Mouse (Mus musculus) kidney, postnatal 36 days (tissue): ENCODE results near the gene St6galnac4.

Experiments
- DNase-seq, 2 experiments: peaks; one replicate each; pipeline ENCODE4 v3.0.0; 2021 to 2022; ENCODE audit warnings: mixed read lengths in 2 of 2

St6galnac4 gene

DNA sequence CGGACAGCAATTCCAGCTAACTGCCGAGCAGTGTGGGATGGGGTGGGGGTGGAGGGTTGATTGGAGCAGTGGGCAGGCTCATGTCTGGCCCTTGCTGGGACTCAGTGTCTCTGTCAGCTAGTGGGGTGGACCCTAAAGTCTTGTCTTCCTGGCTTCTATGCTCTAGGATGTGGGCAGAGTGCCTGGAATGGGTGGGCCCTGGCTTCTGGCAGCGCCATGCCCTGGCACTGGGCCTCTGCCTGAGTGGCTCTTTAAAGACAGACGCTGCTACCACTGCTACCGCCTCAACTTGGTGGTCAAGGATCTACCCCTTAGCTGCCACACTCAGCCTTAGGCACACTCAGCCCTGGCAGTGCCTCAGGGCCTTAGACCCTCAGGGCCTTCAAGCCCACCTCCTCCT is 41.8 kb downstream of the St6galnac4 start:
- peak; percentile 65 to 72 for DNase-seq

DNA sequence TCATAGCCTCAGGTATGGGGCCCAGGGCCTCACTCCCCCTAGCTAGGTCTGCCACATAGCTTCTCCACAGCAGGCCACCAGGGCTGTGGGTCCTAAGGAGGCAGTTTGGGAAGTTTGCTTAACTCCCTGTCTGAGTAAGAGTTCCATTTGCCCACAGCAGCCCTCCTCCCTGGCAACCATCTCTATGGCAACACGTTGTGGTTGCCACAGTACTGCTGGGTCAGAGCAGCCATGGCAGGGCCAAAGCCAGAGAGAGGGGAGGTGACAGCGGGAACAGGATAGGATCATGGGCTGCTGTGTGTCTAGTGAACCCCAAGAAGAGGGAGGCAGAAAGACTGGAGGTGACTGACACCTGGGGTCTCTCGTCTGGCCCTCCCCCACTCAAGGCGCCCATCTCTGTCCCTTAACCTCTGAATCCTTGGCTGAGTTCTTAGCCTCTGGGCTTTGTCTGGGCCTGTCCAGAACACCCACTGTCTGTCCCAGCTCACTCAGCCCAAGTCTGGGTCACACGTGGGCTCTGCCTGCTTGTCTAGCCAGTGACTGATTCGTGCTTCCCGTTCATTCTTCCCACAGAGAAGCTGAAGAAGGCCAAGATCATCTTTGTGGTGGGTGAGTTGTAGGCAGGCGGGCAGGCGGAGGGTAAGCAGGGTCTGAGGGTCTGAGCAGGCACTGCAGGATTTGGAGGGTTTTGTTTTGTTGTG is 42.5 kb downstream of the St6galnac4 start:
- peak; percentile 62 to 68 for DNase-seq

DNA sequence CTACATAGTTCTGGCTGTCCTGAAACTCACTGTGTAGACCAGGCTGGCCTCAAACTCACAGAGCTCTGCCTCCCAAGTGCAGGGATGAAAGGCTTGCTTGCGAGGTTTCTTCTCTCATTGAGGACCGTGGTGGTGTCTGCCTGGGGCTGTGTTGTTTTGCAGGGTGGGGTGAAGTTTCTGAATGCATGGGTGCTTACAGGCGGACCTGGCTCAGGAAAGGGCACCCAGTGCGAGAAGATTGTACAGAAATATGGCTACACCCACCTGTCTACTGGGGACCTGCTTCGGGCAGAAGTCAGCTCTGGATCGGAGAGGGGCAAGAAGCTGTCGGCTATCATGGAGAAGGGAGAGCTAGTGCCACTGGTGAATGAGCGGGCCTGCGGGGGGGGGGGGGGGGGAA is 43.1 kb downstream of the St6galnac4 start:
- no peak for DNase-seq

DNA sequence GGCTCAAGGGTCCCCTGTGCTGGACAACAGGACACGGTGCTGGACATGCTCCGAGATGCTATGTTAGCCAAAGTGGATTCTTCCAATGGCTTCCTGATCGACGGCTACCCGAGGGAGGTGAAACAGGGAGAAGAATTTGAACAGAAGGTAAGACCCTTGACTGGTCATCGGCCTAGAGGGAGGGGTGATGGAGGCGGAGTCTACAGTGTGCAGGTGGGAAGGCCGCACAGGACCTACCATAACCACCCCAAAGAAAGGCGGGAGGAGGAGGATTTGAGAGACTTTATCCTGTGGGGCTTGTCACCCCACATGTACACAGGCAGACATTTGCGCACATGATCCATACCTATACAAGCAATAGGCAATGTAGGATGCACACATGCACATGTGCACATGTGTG is 44.2 kb downstream of the St6galnac4 start:
- no peak for DNase-seq

DNA sequence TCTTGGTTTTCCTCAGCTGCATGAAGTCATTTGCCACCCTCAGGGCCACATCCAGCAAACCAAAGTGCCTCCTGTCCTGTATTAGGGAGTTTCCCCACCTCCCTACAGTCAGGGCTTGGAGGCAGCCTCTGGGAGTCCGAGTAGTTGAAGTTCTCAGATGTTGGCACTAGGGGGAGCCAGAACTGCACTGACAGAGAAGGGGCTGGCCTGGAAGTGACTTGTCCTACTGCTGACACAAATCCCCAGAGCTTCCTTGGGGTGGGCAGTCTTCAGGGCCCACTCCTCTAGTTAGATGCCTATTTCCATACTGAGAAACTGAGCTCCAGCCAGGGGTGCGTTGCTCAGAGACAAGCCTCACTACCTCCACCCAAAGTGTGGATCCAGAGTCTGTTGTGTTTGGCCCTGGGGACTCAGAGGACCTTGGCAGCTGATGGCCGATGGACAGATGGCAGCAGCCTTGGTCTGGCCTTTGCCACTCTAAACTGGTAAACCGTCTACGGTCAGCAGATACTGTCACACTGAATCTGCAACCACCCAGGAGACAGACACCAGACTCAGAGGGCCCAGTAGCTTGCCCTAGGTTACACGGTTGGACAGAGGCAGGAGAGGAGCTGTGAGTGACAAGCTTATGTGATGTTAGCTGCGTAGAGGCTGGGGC is 45.0 kb downstream of the St6galnac4 start:
- DNase-seq: peak; percentile 83 to 87

DNA sequence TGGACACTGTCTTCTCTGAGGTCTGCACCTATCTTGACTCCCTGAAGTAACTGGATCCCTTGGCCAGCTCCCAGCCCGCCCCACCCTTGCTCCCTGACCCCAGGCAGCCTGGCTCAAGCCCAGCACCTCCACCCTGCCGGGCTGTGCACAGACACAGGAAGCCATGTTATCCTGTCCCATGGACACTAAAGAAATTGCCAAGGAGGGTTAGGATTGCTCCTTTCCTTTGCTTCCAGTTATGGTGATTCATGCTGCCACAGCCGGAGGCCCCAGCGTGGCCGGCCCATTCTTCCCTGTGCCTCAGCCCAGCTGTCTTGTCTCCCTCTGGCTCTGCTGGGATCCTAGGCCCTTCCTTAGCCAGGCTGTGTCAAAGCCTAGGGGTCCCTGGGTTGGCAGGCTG is 46.8 kb downstream of the St6galnac4 start:
- peak; percentile 73 to 78 for DNase-seq

DNA sequence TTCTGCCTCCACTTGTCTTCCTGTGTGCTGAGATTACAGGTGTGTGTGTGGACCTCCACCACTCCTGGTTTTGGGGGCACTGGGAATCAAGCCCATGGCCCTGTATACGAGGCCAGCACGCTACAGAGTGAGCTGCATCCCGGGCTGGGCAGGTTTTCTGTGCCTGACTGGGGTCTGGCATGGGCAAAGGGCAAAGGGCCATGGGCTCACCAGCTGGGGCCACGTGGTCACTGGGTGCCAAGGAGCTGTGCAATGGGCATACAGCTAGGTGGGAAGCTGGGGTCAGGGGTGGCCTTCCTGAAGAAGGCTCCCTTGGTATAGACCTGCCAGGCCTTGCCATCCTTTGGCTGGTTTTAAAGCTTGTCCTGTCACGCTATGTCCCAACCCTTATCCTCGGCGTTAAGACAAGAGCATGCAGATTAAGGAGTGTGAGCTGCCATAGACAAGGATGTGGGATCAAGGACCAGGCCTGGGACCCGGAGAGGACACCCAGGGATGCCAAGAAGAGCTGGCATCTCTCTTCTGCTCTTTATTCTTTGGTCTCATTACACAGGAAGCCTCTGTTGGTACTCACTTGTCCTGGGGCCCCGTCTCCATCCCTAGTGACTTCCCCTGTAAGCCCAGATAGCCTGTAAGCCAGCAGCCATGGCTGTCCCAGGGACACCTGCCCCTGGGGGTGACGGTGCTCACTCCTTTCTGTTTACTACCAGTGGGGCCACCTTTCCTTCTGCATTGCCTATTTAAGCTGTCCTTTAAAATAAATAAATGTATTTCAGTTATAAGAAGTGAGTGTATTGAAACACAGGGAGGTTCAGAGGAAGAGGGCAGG is 47.6 kb downstream of the St6galnac4 start:
- no peak for DNase-seq

DNA sequence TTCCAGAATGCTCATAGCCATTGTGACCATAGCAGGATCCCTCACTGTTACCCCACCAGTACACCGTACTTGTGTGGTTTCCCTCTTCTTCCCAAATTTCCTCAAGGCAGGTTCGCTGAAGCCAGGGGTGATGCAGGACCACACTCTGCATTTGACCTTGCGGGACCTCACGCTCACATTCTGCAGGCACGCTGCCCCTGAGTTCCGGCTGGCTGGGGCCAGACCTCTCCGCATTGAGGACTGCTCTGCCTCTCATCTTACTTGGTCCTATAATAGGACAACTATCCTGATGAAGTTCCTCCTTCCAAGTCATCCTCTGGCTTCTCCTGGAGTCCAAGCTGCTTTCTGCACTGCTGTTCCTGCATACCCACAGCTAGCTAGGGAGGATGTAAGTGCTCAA is 49.7 kb downstream of the St6galnac4 start:
- DNase-seq: no peak

DNA sequence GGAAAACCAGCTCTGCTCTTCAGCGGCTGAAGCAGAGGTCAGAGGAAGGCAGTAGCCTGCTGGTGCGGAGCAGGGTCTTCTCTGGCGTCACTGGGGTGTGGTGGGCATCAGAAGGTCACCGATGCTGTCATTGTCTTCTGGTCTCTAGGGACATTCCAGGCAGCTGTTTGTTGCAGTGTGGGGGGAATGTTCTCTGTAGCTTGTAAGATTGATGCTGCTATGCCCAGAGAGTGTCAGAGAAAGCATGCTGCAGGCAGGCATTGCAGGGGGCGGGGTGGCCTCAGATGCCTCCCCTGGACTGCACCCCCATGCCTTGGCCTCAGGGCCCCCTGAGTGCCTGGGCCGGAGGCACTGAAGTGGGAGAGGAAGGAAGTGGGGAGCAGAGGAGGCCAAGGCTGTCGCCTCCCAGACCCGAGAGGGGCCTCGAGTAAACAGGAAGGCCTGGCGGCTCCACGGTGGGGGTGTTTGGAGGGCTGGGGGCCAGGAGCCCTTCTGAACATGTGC is 50.9 kb downstream of the St6galnac4 start:
- peak; percentile 79 to 85 for DNase-seq

DNA sequence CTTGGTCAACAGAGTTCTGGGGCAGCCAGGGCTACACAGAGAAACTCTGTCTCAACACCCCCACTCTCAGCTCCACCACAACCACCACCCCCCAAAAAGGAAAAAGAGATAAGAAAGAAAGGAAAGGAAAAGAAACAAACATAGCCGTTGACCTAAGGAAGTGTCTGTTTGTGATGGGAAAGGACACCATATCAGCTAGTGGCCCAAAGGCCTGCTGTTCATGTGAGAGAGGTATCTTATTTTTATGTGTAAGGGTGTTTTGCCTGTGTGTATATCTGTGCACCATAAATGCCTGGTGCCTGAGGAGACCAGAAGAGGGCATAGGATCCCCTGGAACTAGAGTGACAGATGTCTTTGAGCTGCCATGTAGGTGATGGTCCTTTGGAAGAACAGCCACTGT is 52.7 kb downstream of the St6galnac4 start:
- no peak for DNase-seq

DNA sequence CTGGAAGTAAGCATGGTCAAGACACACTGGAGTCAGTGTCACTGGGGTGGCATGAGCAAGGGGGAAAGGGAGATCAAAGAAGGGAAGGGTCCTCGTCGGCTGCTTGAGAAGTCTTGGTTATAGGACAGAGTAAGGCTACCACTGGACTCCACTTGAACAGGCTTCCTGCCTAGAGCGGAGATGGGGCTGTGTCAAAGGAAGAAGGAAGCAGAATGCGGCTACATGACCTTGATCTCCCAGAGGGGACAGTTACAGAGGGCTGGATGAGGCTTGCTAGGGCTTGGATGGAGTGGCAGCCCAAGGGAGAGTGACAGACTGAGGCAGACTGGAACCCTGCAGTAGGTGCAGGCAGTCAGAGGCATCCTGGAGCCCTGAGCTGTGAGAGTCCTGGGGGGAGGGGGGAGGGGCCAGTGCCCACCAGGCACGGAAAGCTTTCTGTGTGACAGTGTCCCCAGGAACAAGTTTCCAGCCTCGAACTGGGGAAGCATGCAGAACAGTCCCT is 53.7 kb downstream of the St6galnac4 start:
- DNase-seq: no peak

DNA sequence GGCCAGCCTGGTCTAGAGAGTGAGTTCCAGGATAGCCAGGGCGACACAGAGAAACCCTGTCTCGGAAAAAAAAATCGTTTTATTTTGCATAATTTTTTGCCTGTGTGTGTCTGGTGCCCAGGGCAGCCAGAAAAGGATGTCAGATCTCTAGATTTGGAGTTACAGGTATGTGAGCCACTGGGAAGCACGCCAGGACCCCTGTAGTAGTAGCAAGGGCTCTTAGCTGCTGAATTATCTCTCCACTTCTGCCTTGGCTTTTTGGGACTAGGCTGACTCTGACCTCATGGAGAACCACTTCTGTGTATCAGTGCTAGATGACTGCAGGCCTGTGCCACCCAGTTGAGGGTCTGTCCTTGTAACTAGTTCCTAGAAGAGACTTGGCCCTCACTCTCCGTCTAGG is 54.9 kb downstream of the St6galnac4 start:
- no peak for DNase-seq

DNA sequence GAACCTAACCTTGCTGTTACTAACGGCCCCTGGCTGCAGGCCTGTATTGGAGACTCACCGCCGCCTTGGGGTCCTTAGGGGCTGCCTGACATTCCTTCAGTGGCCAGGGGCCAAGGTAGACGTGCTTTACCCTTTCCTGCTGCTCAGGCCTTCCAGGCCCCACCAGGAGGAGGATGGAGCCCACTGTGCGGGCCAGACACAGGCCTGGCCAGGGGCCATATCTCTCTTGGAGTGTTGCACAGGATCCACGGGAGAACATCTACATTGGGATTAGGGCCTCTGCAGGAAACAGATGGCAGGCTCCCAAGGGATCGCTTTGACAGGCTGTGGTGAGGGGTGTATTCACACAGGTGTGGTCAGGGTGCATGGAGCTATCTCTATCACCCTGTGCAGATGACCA is 55.9 kb downstream of the St6galnac4 start:
- peak; percentile 74 to 76 for DNase-seq

DNA sequence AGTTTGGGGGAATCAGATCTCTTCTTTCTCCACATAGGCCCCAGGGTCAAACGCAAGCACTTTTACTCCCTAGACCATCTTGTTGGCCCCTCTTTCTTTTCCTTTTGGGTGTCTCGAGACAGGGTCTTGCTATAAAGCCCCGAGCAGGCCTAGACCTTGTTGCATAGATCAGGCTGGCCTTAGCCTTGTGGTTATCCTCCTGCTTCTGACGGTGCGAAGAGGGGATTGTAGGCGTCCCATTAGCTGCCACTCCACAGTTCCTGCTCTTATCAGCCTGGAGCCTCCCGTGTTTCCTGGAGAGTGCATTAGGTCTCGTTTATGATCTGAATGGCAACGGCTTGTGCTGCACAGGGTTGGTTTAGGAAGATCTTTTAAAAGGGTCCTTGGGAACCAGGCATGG is 57.2 kb downstream of the St6galnac4 start:
- no peak for DNase-seq

DNA sequence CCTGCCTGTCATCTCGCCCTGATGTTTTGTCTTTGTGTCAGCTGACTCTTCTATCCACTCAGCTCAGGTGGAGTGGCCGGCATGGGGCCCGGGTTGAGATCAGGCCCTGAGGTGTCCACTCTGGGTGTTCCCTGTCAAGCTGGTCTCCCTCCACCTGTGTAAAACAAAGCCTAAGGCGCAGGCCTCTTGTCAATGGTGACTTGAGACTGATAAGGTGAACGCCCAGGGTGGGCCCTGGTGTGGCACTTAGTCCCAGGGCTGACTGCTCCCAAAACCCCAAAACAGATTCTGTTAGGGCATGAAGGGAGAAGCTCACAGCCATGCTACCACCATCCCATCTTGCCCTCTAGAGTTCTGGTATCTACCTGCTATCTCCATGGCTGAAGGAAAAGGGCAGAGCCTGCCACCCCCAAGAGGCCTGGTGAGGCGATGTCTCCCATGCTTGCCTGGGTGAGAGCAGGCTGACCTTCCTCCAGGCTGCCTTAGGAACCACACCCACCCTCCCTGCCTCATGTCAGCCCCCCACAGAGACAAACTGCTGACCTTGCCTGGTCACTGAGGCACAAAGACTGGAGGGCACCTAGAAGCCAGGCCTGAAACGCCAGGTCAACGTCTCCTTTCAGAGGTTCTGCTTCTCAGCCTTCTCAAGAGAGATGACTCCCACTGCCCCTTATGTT is 58.0 kb downstream of the St6galnac4 start:
- no peak for DNase-seq

DNA sequence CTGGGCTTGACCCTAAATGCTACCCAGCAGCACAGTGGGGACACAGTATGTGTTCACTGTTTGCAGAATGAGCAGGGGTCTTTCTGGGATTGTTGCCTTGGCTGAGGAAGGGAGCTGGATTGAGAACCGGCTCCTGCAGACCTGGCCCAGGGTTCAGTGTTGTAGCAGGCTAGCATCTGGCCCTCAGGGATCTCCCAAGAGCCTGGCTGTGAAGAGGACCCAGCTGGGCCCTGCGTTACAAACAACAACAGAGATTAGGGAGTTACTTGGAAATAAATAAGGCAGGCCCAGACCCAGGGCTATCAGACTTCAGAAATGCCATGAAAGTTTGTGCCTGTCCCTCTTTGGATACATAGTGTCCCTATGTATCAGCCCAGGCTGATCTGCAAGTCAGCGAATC is 58.8 kb downstream of the St6galnac4 start:
- no peak for DNase-seq

DNA sequence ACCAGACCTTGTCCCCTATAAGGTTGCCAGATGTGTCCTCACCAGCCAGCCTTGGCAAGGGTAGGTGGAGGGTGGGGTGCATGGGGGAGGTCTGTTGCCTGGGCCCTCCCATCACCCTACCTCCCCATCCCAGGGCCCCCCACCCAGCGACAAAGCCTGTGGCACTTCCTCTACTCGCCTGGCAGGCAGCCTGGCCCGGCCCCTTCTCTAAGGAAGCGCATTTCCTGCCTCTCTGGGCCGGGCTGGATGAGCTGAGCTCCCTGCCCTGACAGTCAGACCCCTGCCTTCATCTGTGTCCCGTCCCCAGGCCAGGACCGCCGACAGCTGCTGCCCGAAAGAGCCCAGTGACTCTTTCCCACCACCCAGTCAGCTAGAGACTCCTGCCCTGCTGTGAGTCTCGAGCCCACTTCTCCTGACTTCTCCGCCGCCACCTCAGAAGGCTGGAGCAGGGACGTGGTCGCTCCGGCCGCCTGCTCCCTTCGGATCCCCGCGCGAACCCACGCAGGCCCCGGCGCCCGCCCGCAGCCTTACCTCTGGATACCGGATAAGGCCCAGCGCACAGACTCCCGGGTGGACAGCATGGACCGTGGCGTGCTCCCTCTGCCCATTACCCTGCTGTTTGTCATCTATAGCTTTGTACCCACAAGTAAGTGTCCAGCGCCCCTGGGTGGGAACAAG is 59.6 kb downstream of the St6galnac4 start, which contains the start of gene Eng:
Gene Eng (plus strand): TSS at position 217 of the 678 bp plus-strand sequence.
- peak; percentile 89 to 90 for DNase-seq

DNA sequence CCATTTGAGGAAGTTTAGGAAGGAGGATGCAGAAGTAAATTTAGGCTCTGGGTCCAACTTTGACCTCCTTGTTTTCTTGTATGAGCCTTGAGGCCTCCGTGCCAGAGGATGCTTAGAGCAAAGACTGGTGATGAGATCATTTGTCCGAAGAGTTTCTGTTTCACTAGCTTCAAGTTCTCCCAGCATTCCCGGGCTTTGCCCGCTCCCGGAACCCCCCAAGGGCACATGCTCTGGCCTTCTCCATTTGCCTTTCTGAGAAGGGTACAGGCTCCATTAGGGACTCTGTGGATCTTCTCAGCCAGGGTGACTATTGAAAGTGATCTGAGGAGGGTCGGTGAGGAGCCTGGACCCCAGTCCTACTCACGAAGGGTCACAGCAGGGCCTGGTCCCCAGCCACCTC is 60.5 kb downstream of the St6galnac4 start:
- no peak for DNase-seq
